Mouse (Mus musculus): ENCODE data around the gene Slc39a2.
"Not testable (repeated sequence)": the region's sequence is repeated elsewhere in the genome, so short reads cannot be mapped to it uniquely, and the experiment has no call there.

Slc39a2 gene

DNA sequence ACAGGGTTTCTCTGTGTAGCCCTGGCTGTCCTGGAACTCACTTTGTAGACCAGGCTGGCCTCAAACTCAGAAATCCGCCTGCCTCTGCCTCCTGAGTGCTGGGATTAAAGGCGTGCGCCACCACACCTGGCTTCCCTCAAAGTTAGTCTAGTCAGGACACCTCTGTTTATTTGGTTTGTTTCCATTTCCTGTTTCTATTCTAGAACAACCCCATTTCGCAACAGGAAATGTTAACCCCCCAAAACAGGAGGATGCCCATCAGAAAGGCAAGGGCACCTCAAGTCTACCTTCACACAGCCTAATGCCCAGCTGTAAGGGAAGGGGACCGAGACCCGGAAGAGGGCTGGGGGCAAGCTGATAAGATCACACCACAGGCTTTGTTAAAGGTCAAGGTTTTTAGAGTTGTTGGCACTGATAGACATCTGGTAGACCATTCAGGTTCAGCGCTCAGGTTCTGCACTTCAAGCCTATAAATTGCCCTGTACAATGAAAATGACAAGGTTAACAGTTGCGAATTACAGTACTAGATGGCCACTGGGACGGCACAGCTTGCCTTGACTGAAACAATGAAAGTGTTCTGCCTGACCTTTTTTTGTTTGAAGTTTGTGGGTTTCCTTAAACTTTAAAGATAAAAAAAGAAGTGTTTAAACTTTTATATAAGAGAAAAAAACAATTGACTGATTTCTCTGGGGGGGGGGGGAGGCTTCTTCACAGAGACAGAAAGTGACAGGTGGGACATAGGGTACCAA is at the start of gene Slc39a2:
Gene Slc39a2 (plus strand): TSS at position 699 of the 749 bp plus-strand sequence.
- DNase-seq (ENCODE audit: low spot score in 2 of 2), result no peak

DNA sequence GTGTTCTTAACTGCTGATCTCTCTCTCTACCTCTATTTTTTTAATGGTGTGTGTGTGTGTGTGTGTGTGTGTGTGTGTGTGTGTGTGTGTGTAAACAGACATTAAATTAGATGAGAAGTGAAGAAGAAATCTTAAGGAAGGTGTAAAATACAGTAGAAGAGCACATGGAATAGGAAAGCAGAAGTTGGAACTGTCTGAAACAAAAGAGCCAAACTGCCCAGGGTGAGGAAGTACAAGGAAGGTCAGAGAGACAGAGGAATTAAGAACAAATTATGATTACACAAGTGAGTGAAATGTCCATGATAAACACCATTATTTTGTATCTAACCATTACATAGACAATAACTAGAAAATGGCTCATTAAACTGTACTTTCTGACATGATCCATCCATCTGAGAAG is 48.8 kb upstream of the Slc39a2 start:
- DNase-seq (ENCODE audit: low spot score in 2 of 2), result no peak

DNA sequence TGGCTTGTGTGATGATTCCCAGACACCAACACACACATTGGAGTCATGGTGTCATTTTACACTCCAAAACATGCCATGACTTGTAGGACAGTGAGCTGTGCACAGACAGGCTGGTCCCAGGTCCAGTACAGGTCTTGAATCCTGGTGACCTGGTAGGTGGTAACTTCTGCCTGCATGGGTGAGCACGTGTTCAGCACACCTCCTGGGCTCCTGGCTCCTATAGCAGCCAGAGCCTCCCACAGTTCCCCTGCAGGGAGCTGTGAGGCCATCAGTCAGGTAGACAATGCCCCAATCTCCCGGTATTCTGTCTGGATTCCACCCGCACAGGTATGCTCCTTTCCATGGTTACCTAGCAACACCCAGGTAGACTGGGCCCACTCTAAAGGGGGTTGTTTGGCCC is 46.1 kb upstream of the Slc39a2 start:
- no peak for DNase-seq (ENCODE audit: low spot score in 2 of 2)

DNA sequence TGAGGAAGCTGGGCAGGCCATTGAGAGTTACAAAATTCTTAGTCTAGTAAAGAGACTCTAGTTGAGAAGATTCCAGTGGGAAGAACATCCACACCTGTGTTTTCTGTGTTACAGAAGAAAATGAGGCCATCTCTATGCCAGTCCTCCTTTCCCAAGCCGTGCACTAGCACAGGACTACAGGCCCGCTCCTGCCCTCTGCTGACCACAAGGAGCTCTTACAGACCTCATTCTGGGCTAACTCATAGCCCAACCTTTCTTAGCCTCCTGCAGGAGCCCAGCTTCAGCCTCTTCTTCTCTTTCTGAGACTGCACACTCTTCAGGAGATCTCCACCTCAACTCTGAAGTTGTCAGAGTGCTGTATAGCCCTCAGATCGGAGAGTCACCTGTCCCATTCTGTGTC is 41.7 kb upstream of the Slc39a2 start:
- not testable (repeated sequence) for DNase-seq (ENCODE audit: low spot score in 2 of 2)

DNA sequence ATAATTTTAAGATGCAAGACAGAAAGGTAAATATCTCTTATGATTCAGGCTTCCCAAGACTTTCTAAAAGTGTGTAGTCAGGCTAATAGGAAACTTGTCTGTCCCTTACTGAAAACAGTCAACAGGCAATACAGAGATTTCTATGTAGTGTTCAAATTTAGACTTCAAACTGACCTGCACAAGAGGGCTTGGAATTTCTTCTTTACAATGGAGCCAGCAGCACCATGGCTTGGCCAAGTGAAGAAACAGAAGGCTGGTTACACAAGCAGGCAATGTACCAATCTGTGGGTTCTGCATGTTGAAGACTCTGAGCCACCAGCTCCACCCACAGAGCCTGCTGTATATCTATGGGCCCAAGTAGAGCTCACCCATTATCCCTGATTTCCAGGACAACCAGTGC is 39.3 kb upstream of the Slc39a2 start, which contains the start of gene Ear6:
Gene Ear6 (plus strand): TSS at position 301 of the 400 bp plus-strand sequence.
- no peak for DNase-seq (ENCODE audit: low spot score in 2 of 2)

DNA sequence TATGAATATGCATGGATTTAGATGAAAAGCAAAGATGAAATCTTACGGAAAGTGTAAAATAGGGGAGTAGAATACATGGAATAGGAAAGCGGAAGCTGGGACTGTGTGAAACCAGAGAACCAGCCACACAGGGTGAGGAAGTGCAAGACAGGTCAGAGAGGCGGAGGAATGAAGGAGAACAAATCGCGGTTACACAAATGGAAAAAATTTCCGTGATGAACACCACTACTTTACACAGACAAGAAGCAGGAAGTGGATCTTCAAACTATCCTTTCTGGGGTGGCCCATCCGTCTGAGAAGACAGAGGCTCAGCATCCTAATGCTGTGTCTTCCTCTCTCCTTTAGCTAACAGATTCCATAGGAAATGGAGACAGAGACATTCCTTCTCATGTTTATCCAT is 37.4 kb upstream of the Slc39a2 start:
- not testable (repeated sequence) for DNase-seq (ENCODE audit: low spot score in 2 of 2)

DNA sequence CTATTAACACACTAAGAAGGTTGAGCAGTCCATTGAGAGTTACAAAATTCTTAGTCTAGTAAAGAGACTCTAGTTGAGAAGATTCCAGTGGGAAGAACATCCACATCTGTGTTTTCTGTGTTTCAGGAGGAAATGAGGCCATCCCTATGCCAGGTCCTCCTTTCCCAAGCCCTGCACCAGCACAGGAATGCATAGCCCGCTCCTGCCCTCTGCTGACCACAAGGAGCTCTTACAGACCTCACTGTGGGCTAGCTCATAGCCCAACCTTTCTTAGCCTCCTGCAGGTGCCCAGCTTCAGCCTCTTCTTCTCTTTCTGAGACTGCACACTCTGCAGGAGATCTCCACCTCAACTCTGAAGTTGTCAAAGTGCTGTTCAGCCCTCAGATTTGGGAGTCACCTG is 29.1 kb upstream of the Slc39a2 start:
- not testable (repeated sequence) for DNase-seq (ENCODE audit: low spot score in 2 of 2)

DNA sequence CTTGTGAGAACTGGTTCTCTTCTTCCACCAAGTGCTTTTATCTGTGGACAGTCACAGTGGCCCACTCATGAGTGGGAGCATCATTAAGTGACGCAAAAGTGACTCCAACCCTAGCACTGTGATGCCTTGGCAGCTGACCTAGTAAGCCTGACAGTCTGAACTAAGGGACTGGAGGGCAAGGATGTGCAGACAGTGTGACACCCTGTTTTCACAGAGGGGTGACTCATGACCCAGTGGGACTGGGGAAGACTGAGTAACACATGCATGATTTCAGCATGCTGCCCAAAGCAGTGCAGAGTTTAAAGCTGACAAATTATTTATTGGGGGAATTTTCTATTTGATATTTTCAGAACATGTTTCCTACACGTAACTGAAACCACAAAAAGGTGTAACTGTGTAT is 21.9 kb upstream of the Slc39a2 start:
- no peak for DNase-seq (ENCODE audit: low spot score in 2 of 2)

DNA sequence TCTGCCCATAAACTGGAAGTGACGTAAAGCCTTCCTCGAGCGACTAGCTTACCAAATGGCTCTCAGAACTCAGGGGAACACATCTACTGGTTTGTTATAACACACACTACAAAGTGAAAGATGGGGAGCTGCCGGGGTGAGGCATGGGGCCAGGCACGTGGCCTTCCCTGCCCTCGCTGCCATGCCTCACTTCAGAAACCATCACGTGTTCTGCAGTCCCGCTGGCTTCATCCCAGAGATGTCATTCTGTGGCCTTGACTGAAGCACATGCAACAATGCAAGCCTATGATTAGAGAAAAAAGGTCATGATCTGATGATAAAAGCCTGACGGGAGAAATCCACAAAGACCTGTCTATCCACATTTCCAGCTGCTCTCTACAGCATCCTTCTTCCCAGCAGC is 20.9 kb upstream of the Slc39a2 start:
- no peak for DNase-seq (ENCODE audit: low spot score in 2 of 2)

DNA sequence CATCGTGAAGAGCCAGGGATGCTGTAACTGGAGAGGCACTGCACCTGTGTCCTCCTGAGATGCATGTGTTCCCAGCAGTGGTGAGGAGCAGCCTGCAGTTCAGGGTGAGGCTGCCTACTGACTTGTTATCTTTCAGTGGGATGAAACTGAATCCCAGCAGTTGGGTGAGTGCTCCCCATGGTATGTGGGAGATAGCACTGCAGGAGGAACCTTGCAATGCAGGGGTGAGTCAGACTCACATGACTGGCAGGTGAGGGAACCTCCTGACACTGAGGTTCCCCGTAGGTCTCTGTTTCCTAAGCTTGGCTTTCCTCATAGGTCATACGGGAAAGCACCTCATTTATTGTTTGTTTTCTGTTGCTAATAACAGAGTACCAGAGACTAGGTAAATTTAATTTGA is 15.2 kb upstream of the Slc39a2 start:
- DNase-seq (ENCODE audit: low spot score in 2 of 2), result no peak

DNA sequence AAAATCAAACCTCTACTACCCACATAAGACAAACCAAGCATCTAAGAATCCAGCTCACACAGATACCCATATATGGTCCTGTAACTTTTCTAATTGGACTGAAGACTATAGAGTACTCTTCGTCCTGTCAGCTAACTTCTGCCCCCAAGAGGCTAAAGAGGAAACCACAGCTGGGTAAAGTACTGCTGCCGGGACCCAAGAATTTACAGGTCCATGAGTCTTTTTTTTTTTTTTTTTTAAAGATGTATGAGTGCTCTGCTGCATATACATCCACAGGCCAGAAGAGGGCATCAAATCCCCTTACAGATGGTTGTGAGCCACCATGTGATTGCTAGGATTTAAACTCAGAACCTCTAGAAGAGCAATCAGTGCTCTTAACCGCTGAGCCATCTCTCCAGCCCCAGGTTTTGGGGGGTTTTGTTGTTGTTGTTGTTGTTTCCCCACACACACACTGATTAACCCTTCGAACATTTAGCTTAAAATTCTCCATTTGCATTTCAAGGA is 9.1 kb upstream of the Slc39a2 start:
- DNase-seq (ENCODE audit: low spot score in 2 of 2), result peak; percentile 42 to 84

DNA sequence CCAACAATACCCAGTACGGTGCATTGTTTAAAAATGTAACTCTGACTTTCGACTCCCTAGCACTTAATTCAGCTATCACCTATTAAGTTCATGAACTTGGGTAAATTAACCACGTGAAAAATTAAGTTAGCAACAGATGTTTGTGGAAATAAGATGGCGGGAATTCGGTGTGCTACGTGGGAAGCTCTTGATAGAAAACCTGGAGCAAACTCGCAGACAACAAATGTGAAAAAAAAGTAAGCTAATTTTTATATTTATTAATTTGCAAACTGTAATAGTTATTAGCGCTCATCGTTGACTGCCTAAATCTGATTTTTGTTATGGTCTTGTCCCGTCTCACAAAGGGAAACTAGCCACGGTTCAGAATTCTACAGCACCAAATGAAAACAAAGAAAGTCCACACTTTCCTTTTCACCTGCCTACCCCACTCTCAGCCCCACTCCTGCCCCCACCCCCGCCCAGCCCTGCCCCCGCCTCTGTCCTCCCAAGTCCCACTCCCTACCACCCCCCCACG is 8.6 kb upstream of the Slc39a2 start:
- DNase-seq (ENCODE audit: low spot score in 2 of 2), result no peak

DNA sequence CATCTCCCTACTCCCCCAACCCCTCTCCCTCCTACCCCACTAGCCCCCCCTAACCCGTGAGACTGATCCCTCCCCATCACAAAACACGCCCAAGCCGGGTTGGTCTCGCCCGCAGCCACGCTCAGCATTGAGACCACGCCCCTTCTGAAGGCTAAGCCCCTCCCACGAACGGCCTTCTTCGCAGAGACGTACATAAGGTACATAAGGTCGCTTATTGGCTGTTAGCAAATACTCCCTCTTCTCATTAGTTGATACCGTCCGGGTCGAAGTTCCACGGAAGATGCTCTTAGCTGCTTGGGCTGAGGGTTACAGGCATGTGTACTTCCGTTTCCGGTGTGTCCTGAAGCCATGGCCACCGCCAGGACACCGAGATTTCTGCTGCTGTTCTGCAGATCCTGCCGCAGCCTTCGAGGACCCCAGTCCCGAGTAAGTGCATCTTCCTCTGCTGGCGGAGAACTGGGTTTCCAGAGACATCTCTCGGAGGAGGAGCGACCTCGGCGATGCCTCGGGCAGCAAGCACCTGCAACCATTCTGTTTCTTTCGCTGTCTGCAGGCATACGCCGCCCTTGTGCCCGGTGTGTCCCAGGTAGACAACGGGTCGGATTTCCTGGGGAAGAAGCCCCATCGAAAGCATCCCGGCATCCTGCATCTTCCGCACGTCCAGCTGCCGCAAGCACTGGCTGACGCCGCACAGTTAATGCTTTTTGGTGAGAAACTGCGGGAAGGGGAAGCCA is 7.9 kb upstream of the Slc39a2 start, which contains the start of gene Mettl17:
Gene Mettl17 (plus strand): TSS at position 245 of the 734 bp plus-strand sequence.
- DNase-seq (ENCODE audit: low spot score in 2 of 2), result peak; percentile 82 to 95

DNA sequence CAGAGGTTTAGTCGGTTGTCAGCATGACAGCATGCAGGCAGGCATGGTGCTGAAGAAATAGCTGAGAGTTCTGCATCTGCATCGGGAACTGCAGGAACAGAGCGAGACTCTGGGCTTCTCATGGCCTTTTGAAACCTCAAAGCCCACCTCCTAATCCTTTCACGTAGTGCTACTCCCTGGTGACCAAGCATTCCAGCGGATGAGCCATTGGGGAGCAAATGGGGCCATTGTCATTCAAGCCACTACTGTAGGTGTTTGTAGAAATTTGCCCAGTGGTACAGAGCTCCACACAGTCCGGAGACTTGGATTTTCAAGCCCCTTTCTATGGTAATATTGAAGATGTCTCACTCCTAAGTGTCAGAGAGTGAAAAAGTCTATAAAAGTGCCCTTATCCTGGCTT is 6.6 kb upstream of the Slc39a2 start:
- DNase-seq (ENCODE audit: low spot score in 2 of 2), result no peak

DNA sequence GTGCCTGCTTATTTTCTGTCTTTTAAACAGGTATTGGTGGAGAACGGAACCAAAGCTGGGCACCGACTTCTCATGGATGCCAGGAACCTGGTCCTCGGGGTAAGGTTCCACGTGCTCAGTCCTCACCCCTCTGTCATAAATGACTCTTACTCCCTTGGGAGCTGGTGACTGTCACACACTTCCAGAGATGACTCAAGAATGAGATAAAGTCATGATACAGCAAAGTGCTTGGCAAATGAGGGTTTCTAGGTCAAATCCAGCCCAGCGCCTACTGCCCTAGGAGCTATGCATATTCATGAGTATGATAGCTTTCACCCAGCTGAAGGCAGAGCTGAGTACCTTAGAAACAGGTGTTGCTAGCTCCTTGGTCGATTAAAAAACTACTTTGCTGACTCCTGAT is 2.9 kb upstream of the Slc39a2 start:
- DNase-seq (ENCODE audit: low spot score in 2 of 2), result no peak

DNA sequence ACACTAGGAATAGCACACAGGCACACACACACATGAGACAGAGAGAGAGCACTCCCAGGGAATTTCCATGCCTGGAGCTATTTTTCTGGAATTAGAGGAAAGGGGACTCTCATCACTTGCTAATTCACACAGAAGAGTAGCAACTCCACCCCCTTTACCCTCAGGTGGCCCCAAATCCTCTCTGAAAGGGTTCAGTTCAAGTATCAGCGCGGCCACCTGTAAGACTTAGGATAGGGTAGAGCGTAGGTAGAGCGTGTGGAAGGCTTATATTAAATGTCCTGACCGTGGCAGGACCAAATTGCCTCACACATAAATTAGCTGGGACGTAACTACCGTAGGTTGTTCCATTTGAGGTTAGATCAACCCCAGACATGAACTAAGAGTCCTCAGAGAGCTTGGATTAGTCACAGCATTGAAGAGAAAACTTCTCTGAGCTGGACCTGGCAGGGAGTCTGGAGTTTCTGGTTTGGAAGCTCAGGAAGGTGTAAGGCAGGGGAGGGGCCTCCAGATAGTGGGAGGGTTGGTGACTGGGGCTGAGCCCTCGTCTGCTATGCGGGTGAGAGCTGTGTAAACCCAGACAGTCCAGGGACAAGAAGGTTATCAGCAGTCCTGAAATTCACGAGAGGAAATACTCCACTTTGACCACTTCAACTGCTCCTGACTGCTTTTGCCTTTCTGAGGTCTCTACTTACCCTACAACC is 555 bp downstream of the Slc39a2 start:
- no peak for DNase-seq (ENCODE audit: low spot score in 2 of 2)

DNA sequence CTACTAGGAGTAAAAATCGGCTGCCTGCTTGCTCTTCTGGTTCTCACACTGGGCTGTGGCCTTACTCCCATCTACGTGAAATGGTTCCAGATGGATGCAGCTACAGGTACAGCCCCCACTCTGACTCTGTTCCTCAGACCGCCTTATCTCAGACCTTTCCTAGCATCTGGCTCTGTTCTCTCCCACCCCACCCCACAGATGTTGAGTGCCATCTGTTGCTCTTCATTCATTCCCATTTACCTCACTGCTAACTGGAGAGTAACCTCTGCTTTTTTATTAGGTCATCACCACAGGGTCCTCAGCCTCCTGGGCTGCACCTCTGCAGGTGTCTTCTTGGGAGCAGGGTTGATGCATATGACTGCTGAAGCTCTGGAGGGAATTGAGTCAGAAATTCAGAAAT is 1.1 kb downstream of the Slc39a2 start:
- DNase-seq (ENCODE audit: low spot score in 2 of 2), result no peak

DNA sequence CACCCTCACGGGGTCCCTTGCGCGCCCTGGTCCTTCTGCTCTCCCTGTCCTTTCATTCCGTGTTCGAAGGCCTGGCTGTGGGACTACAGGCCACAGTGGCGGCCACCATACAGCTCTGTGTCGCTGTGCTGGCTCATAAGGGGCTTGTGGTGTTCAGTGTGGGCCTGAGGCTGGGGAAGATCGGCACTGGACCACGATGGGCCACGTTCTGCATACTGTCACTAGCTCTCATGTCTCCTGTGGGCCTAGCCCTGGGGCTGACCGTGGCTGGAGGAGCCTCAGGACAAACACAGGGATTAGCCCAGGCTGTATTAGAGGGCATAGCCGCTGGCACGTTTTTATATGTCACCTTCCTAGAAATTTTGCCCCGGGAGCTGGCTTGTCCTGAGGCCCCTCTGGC is 2.4 kb downstream of the Slc39a2 start:
- no peak for DNase-seq (ENCODE audit: low spot score in 2 of 2)

DNA sequence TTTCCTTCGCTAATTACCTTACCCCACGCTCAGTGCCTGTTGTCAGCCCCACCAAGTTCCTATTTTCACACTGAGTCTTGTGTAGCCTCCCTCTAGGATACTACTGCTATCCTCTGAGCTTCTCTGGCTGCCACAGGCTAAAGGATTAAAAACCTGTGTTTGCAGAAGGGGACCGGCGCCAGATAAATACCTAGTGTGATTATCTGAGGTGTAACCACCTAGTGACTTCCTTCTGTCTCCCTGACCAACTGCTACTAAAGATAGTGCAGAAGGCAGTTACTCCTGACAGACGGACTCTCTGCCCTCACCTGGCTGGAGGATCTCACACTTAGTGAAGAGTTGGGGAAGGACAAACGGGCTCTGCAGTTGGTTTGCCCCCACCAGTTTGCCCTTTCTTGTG is 3.3 kb downstream of the Slc39a2 start:
- no peak for DNase-seq (ENCODE audit: low spot score in 2 of 2)

DNA sequence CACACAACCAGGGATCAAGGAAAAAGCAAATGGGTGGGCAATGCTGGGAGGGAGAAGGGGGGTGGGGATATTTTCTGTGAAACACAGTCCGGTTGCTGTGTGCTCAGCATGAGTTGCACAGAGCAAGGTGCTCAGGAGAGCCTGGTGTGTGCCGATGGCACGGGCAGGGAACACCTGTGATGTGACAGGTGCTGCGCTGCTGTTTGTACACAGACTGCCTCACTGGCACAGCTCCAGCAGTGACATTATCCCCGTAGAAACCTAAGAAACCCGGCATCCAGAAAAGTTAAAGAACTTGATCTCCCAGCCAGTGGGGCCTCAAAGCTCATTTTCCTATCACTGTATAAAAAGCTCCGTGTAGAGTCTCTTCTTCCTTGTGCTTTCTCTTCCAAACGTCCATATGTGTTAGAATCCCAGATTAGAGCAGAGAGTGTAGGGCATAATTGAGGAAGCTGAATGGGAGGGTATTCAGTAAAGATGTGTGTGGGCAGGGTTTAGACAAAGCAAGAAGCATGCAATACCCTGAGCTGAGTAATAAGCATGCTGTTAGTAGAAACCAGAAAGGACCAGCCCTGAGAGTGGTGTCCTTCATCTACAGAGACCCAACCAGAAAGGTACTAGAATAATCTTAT is 4.0 kb downstream of the Slc39a2 start:
- DNase-seq (ENCODE audit: low spot score in 2 of 2), result no peak

DNA sequence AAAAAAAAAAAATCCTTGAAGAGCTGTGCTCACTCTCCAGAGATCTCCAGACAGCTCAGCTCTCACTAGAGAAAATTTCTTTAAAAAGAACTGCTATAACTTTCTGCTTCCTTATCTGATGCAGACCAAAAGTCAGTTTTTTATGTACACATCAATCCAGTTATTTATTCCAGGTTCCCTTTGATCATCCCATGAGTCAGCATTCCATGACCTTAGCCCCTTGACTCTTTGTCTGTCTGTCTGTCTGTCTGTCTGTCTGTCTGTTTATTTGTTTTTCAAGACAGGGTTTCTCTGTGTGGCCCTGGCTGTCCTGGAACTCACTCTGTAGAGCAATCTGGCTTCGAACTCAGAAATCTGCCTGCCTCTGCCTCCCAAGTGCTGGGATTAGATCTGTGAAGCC is 6.7 kb downstream of the Slc39a2 start:
- no peak for DNase-seq (ENCODE audit: low spot score in 2 of 2)
